Mouse (Mus musculus): ENCODE results near the gene Homez. TPM values are rescaled to one million over a fixed set of nuclear protein-coding genes. Genes with fewer than 3 reads are reported as not detected.

Gene Homez
- polyA plus RNA-seq, 1 experiment from 2014 or later: 15.9 TPM

DNA sequence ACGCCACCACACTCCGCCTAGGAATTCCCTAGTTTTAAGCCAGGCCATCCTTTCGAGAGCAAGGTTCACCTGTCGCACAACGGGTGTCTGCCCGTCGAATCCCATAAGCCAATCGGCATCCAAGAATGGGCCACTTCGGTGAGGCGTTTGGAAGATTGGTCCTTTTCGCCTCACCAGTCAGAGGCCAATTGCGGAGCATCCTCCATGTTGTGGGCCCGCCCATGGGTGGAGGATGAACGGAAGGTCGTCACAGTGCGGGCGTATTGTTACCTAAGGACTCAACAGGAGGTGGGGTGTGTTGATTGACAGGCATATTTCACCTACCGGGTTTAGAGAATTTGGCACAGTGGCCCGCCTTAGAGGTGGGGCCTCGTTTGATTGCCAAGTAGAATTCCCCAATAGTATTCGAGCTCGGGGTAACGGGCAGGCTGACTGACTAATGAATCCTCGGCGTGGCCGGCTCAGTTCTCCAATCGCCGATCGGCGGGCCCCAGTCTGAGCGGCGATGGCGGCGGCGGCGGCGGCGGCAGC lies 23.0 kb upstream of the Homez start:
- under 1% methylated on average over 38 of the region's 38 CpGs for WGBS
- H3K4me3 ChIP-seq (replicated peaks): peak overlapping the region; percentile 95
- H3K27ac ChIP-seq: peak overlapping the region; percentile 95
- peak; percentile 99 for ATAC-seq (ENCODE audit: insufficient number of reproducible peaks, insufficient read depth, low FRiP score, low TSS enrichment, low read depth)
- H3K9me3 ChIP-seq: no peaks in the 10 kb centered on the region
- H3K36me3 ChIP-seq: peaks cover 33% of the 10 kb centered on the region
- H3K9ac ChIP-seq (replicated peaks): peak overlapping the region; percentile 99
- no peaks in the 10 kb centered on the region for H3K27me3 ChIP-seq
- peak overlapping the region; percentile 83 for H3K4me2 ChIP-seq
- peaks cover 13% of the 10 kb centered on the region for H3K4me1 ChIP-seq (replicated peaks)

DNA sequence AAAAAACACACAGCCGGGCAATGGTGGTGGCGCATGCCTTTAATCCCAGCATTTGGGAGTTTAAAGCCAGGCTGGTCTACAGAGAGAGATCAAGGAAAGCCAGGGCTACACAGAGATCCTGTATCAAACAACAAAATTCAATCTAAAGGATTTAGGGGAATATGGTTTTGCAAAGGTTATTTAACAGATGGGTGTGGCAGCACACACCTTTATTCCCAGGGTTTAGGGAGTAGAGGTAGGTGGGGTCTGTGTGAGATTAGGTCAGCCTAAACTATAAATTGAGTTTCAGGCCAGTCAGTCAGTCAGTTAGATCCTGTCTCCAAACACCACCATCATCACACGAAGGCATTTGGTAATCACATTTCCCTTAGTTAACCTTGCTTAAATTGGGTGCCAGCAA lies 21.4 kb upstream of the Homez start, which contains the start of gene Pabpn1:
Gene Pabpn1, plus strand, starts transcription at position 301 of the 400 bp plus-strand sequence.
- peak within 1 kb of the TSS; percentile 55 for H3K4me2 ChIP-seq
- WGBS: 90% methylated on average over 3 of the region's 3 CpGs
- no peaks in the 10 kb centered on the region for H3K27me3 ChIP-seq
- H3K4me3 ChIP-seq (replicated peaks): peak within 1 kb of the TSS; percentile 95
- H3K9ac ChIP-seq (replicated peaks): no peak within 1 kb of the TSS
- H3K36me3 ChIP-seq: peaks cover 18% of the 10 kb centered on the region
- H3K9me3 ChIP-seq: no peaks in the 10 kb centered on the region
- ATAC-seq (ENCODE audit: insufficient number of reproducible peaks, insufficient read depth, low FRiP score, low TSS enrichment, low read depth): no peak
- peak within 1 kb of the TSS; percentile 75 for H3K27ac ChIP-seq
- peaks cover 9% of the 10 kb centered on the region for H3K4me1 ChIP-seq (replicated peaks)

DNA sequence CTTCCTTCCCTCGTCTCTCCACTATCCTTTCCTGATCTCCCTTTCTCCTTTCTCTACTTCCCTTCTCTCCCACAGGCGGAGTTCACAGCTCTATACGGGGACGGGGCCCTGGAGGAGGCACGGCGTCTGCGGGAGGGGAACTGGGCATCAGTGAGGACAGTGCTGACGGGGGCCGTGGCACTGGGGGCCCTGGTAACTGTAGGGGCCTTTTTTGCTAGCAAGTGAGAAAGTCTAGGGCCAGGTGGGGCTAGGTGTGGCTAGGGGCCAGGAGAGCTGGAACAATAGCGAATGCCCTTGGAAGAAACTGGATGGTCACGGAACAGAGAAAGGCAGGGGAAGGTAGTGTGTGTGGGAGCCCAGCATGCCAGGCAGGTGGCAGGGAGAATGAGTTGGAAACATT lies 14.5 kb upstream of the Homez start:
- no peak for ATAC-seq (ENCODE audit: insufficient number of reproducible peaks, insufficient read depth, low FRiP score, low TSS enrichment, low read depth)
- H3K9me3 ChIP-seq: no peaks in the 10 kb centered on the region
- peaks cover 24% of the 10 kb centered on the region for H3K4me1 ChIP-seq (replicated peaks)
- peaks cover 16% of the 10 kb centered on the region for H3K36me3 ChIP-seq
- H3K27ac ChIP-seq: no peak overlapping the region
- H3K4me2 ChIP-seq: peak overlapping the region; percentile 79
- no peaks in the 10 kb centered on the region for H3K27me3 ChIP-seq
- 0 out of 2 replicates have a peak overlapping the region, but pooled peaks have one; percentile 4 for H3K4me3 ChIP-seq (replicated peaks)
- WGBS: 92% methylated on average over 11 of the region's 11 CpGs
- peak overlapping the region; percentile 12; the same call in 1 of the 2 replicates for H3K9ac ChIP-seq (replicated peaks)

DNA sequence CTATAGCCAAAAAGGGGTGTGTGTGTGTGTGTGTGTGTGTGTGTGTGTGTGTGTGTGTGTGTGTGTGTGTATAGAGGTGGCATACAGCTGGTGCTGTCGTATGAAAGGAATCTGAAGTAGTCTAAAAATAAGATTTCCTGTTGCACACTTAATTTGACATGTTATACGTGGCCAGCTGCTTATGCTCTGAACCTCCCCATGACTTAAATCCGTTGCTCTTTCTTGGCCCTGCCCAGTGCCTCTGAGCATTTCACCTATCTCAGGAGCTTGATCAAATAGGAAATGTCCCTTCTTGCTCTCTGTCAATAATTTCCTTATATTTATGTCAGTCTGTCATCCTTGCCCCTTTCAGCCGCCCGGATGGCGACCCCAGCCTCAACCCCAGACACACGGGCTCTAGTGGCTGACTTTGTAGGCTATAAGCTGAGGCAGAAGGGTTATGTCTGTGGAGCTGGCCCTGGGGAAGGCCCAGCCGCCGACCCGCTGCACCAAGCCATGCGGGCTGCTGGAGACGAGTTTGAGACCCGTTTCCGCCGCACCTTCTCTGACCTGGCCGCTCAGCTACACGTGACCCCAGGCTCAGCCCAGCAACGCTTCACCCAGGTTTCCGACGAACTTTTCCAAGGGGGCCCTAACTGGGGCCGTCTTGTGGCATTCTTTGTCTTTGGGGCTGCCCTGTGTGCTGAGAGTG lies 13.4 kb upstream of the Homez start:
- H3K9me3 ChIP-seq: no peaks in the 10 kb centered on the region
- H3K9ac ChIP-seq (replicated peaks): peak overlapping the region; percentile 80
- H3K4me1 ChIP-seq (replicated peaks): peaks cover 24% of the 10 kb centered on the region
- H3K36me3 ChIP-seq: peaks cover 16% of the 10 kb centered on the region
- H3K4me2 ChIP-seq: peak overlapping the region; percentile 79
- ATAC-seq (ENCODE audit: insufficient number of reproducible peaks, insufficient read depth, low FRiP score, low TSS enrichment, low read depth): peak; percentile 17; the same call in 1 of the 2 replicates
- H3K4me3 ChIP-seq (replicated peaks): peak overlapping the region; percentile 58
- no peaks in the 10 kb centered on the region for H3K27me3 ChIP-seq
- H3K27ac ChIP-seq: peak overlapping the region; percentile 93
- 30% methylated on average over 21 of the region's 21 CpGs for WGBS

DNA sequence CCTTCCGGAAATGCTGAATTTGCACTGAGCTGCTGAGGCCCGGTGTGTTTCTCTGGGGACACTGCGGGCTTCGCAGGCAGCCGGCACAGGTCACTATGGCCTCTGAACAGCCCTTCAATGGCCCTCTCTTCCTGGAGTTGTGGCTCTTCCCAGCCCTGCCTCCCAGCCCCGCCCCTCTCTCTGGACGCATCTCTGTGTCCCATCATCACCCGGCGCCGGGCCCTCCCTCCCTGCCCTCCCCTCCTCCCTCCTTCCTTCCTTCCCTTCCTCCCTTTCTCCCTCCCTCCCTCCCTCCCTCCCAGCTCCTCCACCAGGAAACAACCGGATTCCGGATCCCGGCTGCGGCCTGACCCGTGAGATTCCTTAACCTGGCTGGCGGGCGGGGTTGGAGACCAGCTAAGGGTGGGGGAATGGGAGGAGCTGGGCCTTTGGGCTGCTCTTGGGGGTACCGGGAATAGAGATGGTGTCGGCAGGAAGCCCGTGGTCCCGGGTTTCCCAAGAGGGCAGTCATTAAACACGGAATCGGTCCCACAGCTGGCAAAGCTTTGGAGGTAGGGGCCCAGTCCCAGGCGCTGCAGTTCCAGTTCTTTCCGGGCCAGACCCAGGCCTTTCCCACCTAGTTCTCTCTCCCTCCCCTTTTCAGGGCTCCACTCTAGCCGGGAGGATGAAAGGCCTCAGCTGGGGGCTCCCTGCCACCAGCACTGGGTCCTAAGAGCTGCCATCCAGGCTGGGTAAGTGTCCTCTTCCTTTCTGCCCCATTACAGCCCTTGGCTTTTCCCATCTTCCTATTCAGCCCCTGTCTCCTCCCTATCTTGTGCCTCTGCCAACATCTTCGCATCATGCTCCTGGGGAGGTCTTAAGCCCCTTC lies 12.6 kb upstream of the Homez start, which contains the start of the genes Bcl2l2 and Gm20521:
Gene Bcl2l2, plus strand, starts transcription at position 224 of the 868 bp plus-strand sequence.
Gene Gm20521, plus strand, starts transcription at position 288 of the 868 bp plus-strand sequence.
- H3K4me2 ChIP-seq: peak within 1 kb of the TSS; percentile 79
- peaks cover 5% of the 10 kb centered on the region for H3K27me3 ChIP-seq
- peaks cover 16% of the 10 kb centered on the region for H3K36me3 ChIP-seq
- peak within 1 kb of the TSS; percentile 93 for H3K27ac ChIP-seq
- peaks cover 24% of the 10 kb centered on the region for H3K4me1 ChIP-seq (replicated peaks)
- H3K4me3 ChIP-seq (replicated peaks): peak within 1 kb of the TSS; percentile 58
- H3K9ac ChIP-seq (replicated peaks): peak within 1 kb of the TSS; percentile 80
- H3K9me3 ChIP-seq: no peaks in the 10 kb centered on the region
- WGBS: 1% methylated on average over 26 of the region's 27 CpGs
- peak; percentile 86 for ATAC-seq (ENCODE audit: insufficient number of reproducible peaks, insufficient read depth, low FRiP score, low TSS enrichment, low read depth)

DNA sequence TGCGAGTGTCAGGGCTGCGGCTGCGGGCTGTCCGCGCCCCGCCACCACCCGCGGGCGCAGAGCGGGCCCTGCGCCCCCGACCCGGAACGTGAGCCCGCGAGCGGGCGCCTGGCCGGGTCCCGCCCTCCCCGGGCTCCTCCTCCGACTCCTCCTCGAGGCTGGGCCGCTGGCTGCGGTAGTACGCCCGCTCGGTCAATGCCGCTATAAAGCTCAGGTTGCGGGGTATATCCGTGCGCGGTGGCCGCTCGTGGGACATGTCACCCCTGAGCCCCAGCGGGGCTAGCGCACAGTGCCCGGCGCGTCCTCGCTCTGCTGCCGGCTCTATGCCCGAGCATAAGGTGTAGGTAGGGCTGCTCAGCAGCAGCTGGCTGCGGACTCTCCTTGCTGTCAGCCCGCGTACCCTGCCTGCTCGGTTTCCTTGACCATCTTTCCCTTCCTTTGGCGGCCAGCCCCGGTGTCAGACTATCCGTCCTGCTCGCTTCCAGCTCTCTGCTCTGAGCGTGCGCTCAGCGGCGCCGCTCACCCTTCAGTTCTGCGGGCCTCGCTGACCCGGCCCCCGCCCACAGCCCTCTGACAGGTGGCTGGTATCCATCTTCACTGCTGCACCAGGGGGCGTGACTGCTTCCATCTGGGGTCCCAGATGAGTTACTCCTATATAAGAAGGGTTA lies 6.4 kb upstream of the Homez start, which contains the start of gene Ppp1r3e:
Gene Ppp1r3e, minus strand, starts transcription at position 503 of the 668 bp plus-strand sequence.
- ATAC-seq (ENCODE audit: insufficient number of reproducible peaks, insufficient read depth, low FRiP score, low TSS enrichment, low read depth): peak; percentile 75
- WGBS: under 1% methylated on average over 61 of the region's 61 CpGs

DNA sequence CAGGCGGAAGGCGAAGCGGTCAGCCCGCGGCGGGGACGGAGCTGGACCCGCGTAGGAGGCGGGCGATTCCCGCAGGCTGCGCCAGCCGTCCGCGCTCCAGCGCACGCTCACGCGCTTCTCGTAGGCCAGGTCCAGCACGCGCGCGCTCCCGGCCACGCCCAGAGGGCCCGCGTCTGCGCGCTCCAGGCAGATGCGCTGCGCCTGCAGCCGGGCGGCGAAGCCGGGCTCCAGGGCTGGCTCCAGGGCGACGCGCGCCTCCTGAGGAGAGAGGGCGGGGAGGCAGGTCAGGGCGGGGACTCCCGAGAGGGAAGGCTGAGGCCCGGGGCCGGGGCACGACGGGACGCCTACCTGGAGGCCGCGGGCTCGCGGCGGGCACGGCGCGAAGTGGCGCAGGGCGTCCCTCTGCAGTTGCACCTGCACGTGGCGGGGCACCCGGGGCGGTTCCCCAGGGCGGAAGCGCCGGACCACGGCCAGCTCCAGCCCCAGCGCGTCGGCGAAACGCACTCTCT lies 5.8 kb upstream of the Homez start:
- Histone ChIP-seq H3K27me3 (peaks cover 40% of the 10 kb centered on the region), H3K4me3 (replicated peaks) (peak overlapping the region; percentile 74), H3K9ac (replicated peaks) (peak overlapping the region; percentile 75), H3K36me3 (no peaks in the 10 kb centered on the region), H3K4me2 (peak overlapping the region; percentile 99), H3K9me3 (no peaks in the 10 kb centered on the region), H3K27ac (no peak overlapping the region; the same call in 1 of the 2 replicates), H3K4me1 (replicated peaks) (peaks cover 15% of the 10 kb centered on the region)
- under 1% methylated on average over 72 of the region's 72 CpGs for WGBS
- peak; percentile 83 for ATAC-seq (ENCODE audit: insufficient number of reproducible peaks, insufficient read depth, low FRiP score, low TSS enrichment, low read depth)

More for the DNA sequence above, 6.4 kb upstream of the Homez start, which contains the start of gene Ppp1r3e:
- Histone ChIP-seq H3K9ac (replicated peaks) (peak within 1 kb of the TSS; percentile 75), H3K27me3 (peaks cover 40% of the 10 kb centered on the region), H3K27ac (no peak within 1 kb of the TSS; the same call in 1 of the 2 replicates), H3K4me3 (replicated peaks) (peak within 1 kb of the TSS; percentile 74), H3K9me3 (no peaks in the 10 kb centered on the region), H3K4me2 (peak within 1 kb of the TSS; percentile 99), H3K36me3 (no peaks in the 10 kb centered on the region), H3K4me1 (replicated peaks) (peaks cover 15% of the 10 kb centered on the region)

DNA sequence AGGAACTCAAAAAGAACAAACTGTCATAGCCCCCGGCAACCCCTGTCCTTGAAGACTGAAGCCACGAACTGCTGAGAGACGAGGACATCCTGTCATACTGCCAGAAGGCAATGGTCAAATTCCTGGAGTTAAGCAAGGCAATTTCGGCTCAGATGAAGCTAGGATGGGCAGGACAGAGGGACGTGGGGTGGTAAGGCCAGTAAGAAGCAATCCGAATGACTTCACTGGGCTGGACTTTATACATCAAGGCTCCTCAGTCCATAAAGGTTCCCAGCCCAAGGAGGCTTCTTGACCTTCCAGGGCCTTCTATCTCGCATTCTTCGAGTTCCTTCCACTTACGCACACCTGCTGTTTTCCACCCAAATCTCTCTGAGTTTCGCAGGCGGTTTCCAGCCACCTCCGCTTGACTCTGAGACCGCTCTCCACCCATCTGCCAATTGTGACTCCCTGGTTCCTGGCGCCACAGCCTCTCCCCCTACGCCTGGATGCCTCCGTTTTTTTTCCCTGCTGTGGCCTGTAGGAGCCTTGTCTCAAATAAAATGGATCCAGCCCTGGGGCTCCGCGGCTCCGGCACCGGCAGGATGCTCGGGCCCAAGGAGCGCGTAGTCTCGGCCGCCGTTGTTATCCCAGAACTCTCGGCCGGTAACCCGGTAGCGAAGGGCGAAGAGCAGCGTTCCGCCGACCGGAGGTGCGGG lies 5.2 kb upstream of the Homez start:
- no peak for ATAC-seq (ENCODE audit: insufficient number of reproducible peaks, insufficient read depth, low FRiP score, low TSS enrichment, low read depth)
- Histone ChIP-seq H3K9ac (replicated peaks) (peak overlapping the region; percentile 75), H3K4me3 (replicated peaks) (peak overlapping the region; percentile 74), H3K36me3 (no peaks in the 10 kb centered on the region), H3K9me3 (no peaks in the 10 kb centered on the region), H3K27me3 (peaks cover 40% of the 10 kb centered on the region), H3K4me2 (peak overlapping the region; percentile 99), H3K27ac (no peak overlapping the region; the same call in 1 of the 2 replicates), H3K4me1 (replicated peaks) (peaks cover 15% of the 10 kb centered on the region)
- WGBS: 3% methylated on average over 36 of the region's 36 CpGs

DNA sequence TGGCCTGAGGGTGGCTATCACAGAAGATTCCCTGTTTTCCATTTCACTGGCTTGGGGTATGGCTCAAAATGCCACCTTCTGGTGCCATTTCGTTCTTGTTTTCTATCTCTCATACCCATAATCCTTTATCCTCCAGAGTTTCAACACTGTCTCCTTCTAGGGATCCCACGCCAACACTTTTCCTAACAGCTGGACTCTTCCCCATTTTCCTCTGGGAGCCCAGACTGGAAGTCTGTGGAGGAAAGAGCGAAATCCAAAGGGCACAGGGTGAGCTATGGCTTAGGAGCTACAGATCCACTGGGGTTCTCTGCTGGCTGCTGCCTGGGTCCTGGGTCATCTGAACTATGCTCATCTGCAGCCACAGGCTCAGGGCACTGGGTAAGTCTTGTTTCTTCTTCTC lies 3.4 kb upstream of the Homez start:
- Histone ChIP-seq H3K9ac (replicated peaks) (no peak overlapping the region), H3K27ac (no peak overlapping the region), H3K4me2 (no peak overlapping the region), H3K9me3 (no peaks in the 10 kb centered on the region), H3K36me3 (no peaks in the 10 kb centered on the region), H3K4me1 (replicated peaks) (peaks cover 15% of the 10 kb centered on the region), H3K4me3 (replicated peaks) (no peak overlapping the region), H3K27me3 (peaks cover 40% of the 10 kb centered on the region)
- WGBS: 76% methylated on average over 3 of the region's 3 CpGs
- ATAC-seq (ENCODE audit: insufficient number of reproducible peaks, insufficient read depth, low FRiP score, low TSS enrichment, low read depth): no peak

DNA sequence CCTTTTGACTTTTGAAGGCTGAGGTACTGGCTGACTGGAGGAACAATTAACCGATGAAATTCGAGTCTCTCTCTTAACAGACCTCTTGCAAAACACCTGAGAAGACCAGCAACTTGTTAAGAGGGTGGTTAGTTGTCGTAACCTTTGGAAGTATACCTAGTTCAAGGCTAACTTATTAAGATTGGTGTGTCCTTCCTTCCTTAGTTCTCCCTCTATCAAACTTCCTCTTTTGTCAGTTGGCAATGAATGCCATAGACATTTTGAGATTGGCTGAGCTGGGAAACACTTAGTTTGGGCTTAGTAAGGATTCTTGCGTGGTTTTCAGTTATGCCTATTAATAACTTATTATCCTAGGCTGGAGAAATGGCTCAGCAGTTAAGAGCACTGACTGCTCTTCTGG lies 2.7 kb downstream of the Homez start:
- Histone ChIP-seq H3K4me3 (replicated peaks) (no peak overlapping the region), H3K27me3 (no peaks in the 10 kb centered on the region), H3K9ac (replicated peaks) (no peak overlapping the region), H3K4me1 (replicated peaks) (no peaks in the 10 kb centered on the region), H3K36me3 (no peaks in the 10 kb centered on the region), H3K4me2 (no peak overlapping the region), H3K27ac (no peak overlapping the region), H3K9me3 (no peaks in the 10 kb centered on the region)
- 76% methylated on average over 4 of the region's 4 CpGs for WGBS
- ATAC-seq (ENCODE audit: insufficient number of reproducible peaks, insufficient read depth, low FRiP score, low TSS enrichment, low read depth): no peak

Data from limb, embryonic 12.5 days (tissue).